Mouse (Mus musculus) forebrain, embryonic 13.5 days (tissue): ENCODE measurements at regions not wholly inside any gene's neighbourhood (a gene's known extent, or its start where the extent isn't known, plus 50 kb on each side); places are given as distances from the start of the nearest gene placed in this dataset.
A peak's percentile ranks its signal among the peaks of the same experiment; 100 is the strongest.

Experiments
- ATAC-seq: fragments of 200-750 bp; cut with Nextera tagmentation; 2 replicates; pipeline ENCODE4 v1.8.0; 2017
- H3K27ac ChIP-seq: fragments of 300-500 bp; sonication (generic); 2 replicates; pipeline ENCODE4 v1.5.1; 2015; ENCODE audit warnings: inconsistent platforms, mild to moderate bottlenecking, moderate library complexity
- H3K27me3 ChIP-seq: fragments of 300-500 bp; sonication (generic); 2 replicates; pipeline ENCODE4 v1.6.1; 2015; ENCODE audit warnings: mild to moderate bottlenecking, inconsistent platforms
- H3K36me3 ChIP-seq: fragments of 300-500 bp; sonication (generic); 2 replicates; pipeline ENCODE4 v1.6.1; 2015; ENCODE audit warnings: mild to moderate bottlenecking, inconsistent platforms; ENCODE audit not compliant: poor library complexity, severe bottlenecking
- H3K4me1 ChIP-seq: fragments of 300-500 bp; sonication (generic); 2 replicates; pipeline ENCODE4 v1.6.1; 2015; ENCODE audit warnings: inconsistent platforms
- H3K4me2 ChIP-seq: fragments of 300-500 bp; sonication (generic); 2 replicates; pipeline ENCODE4 v1.6.1; 2015; ENCODE audit warnings: inconsistent platforms, mild to moderate bottlenecking, moderate library complexity
- H3K4me3 ChIP-seq: fragments of 300-500 bp; sonication (generic); 2 replicates; pipeline ENCODE4 v1.5.1; 2015; ENCODE audit warnings: mild to moderate bottlenecking, inconsistent platforms
- H3K9ac ChIP-seq: fragments of 300-500 bp; sonication (generic); 2 replicates; pipeline ENCODE4 v1.6.1; 2015; ENCODE audit warnings: mild to moderate bottlenecking, inconsistent platforms
- H3K9me3 ChIP-seq: fragments of 300-500 bp; sonication (generic); replicated peaks from 2 replicates; pipeline ENCODE4 v1.6.1; 2016; ENCODE audit warnings: inconsistent platforms
- WGBS: fragments of 180-500 bp; shearing (Covaris S2); methylation state at CpG from one replicate; pipeline ENCODE4 v1.1.7; 2015; 5-methylcytosine and 5-hydroxymethylcytosine counted together

DNA sequence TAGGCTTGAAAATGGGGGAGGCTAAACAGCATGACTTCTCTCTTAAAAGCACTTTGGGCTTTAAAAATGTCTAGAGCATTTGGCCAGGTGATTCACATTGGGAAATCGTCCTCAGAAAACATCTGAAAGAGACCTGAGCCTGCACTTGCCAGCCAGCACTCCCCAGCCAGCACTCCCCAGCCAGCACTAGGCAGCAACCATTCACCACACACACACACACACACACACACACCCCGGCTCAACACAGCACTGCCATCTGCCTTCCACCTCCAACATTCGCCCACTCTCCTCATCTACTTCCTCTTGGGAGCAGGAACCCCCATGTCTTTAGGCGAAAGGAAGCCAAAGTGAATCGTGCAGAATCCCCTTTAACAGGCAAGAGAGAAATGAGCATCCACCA, 85.4 kb downstream of the Atp23 start:
- 82% methylated on average over 5 of the region's 5 CpGs for WGBS
- no peak overlapping the region for H3K27ac ChIP-seq
- no peak overlapping the region for H3K4me2 ChIP-seq
- no peaks in the 10 kb centered on the region for H3K27me3 ChIP-seq
- no peak overlapping the region for H3K4me3 ChIP-seq
- no peaks in the 10 kb centered on the region for H3K36me3 ChIP-seq
- H3K9ac ChIP-seq = no peak overlapping the region
- ATAC-seq = no peak
- H3K4me1 ChIP-seq = peaks cover 7% of the 10 kb centered on the region; the same call in 1 of the 2 replicates
- no peaks in the 10 kb centered on the region; the same call in 1 of the 2 replicates for H3K9me3 ChIP-seq

DNA sequence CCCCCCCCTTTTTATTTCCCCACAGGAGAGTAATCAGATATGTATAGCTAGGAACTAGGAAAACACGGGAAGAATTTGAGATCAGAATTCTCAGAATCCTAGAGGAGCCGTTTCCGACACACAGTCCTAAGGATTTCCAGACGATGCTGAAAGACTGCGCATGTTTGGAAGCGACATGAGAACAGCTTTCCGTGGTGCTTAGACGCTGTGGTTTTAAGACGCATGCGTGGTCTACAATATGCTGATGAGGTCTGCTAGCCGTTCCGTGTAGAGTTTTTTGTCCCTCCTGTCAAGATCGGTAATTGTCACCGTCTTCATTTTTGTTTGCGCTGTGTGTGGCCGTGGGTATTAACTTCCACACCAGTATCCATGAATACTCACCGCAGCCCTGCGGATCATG, 86.2 kb downstream of the Atp23 start:
- Histone ChIP-seq H3K9me3 (no peaks in the 10 kb centered on the region; the same call in 1 of the 2 replicates), H3K9ac (no peak overlapping the region), H3K4me2 (no peak overlapping the region), H3K4me3 (no peak overlapping the region), H3K27ac (no peak overlapping the region), H3K4me1 (peaks cover 13% of the 10 kb centered on the region; the same call in 1 of the 2 replicates), H3K27me3 (no peaks in the 10 kb centered on the region), H3K36me3 (no peaks in the 10 kb centered on the region)
- 96% methylated on average over 18 of the region's 18 CpGs for WGBS
- no peak for ATAC-seq

DNA sequence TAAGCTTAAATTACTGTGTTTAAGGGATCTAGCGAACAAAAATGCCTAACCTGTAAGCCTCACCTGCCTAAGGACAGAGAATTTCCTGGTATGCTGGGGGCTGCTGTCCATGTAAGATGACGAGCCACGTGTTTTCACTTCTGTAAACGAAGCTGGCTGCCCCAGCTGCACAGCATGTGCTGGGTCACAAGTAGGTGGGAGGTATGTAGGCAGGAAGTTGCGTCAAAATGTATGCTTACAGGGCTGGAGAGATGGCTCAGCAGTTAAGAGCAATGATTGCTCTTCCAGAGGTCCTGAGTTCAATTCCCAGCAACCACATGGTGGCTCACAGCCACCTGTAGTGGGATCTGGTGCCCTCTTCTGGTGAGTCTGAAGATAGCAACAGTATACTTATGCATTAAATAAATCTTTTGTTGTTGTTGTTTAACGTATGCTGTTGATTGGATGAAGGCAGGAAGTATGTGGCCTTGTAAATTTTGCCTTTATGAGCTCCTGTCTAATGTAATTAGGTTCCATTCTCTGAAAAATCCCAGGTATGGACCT, 88.0 kb downstream of the Atp23 start:
- no peak overlapping the region for H3K27ac ChIP-seq
- ATAC-seq = no peak

GRCm38 (mm10) chr10:126812243-126812755, 88.9 kb downstream of the Atp23 start:
- Histone ChIP-seq H3K9ac (no peak overlapping the region), H3K36me3 (no peaks in the 10 kb centered on the region), H3K4me3 (no peak overlapping the region), H3K4me1 (peaks cover 22% of the 10 kb centered on the region), H3K27ac (no peak overlapping the region), H3K9me3 (no peaks in the 10 kb centered on the region; the same call in 1 of the 2 replicates), H3K4me2 (no peak overlapping the region), H3K27me3 (no peaks in the 10 kb centered on the region)
- no peak for ATAC-seq
- WGBS = 84% methylated on average over 7 of the region's 7 CpGs

More for the DNA sequence above, 88.0 kb downstream of the Atp23 start:
- H3K4me3 ChIP-seq = no peak overlapping the region
- H3K9me3 ChIP-seq = no peaks in the 10 kb centered on the region; the same call in 1 of the 2 replicates
- no peak overlapping the region for H3K4me2 ChIP-seq
- H3K36me3 ChIP-seq = no peaks in the 10 kb centered on the region
- no peak overlapping the region for H3K9ac ChIP-seq
- peaks cover 22% of the 10 kb centered on the region for H3K4me1 ChIP-seq
- WGBS = 94% methylated on average over 6 of the region's 6 CpGs
- no peaks in the 10 kb centered on the region for H3K27me3 ChIP-seq

DNA sequence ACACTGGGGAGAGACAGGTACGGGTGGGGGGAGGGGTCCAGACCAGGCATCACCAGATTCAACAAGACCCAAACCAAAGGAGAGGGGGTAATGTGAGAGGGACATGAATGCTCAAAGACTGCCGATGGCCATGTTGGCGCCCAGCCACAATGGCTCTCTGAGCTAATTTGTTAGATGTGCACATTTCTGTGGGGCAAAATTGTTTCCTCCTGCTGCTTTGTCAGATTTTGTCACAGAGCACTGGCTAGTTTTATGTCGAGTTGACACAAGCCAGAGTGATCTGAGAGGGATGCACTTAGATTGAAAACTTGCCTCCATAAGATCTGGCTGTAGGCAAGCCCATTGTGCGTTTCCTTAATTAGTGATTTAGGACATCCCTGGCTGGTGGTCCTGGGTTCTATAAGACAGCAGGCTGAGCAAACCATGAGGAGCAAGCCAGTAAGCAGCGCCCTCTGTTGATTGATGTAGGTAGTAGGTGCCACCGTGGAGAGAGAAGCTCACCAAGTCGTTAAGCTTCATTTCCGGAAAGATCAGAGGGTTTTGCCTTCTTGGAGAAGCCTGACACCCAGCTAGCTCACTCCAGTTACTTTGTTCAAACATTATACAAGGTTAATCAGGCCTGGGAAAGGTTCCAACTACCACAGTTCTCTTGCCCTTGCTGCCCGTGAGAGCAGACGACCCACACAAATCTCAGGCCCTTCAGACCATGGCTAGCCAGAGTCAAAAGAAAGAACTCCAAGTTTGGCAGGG, 90.6 kb downstream of the Atp23 start:
- no peak overlapping the region for H3K4me3 ChIP-seq
- H3K9ac ChIP-seq = no peak overlapping the region
- peaks cover 22% of the 10 kb centered on the region for H3K4me1 ChIP-seq
- peak; percentile 46; the same call in 1 of the 2 replicates for ATAC-seq
- no peak overlapping the region for H3K27ac ChIP-seq
- whole genome bisulfite sequencing = 58% methylated on average over 11 of the region's 11 CpGs
- peak overlapping the region; percentile 51 for H3K4me2 ChIP-seq
- no peaks in the 10 kb centered on the region for H3K36me3 ChIP-seq
- no peaks in the 10 kb centered on the region; the same call in 1 of the 2 replicates for H3K9me3 ChIP-seq
- no peaks in the 10 kb centered on the region for H3K27me3 ChIP-seq

DNA sequence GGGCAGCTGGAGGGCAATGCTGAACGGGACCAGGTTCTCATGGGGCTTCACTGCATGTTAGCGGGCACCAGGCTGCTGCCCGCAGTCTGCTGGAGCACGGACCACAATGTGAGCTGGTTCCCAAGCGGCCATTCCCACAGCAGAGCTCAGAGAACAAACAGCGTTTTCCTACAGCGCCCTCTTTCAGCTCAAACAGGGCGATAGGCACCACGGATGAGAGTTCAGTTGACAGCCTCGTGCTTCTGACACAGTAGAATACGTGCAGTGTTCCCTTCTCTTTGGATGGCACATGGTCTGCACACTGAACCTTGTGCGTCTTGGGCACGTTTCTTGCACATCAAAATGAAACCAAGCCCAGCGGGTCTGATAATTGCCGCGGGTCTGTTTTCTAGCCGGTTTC, 91.6 kb downstream of the Atp23 start:
- no peak overlapping the region for H3K27ac ChIP-seq
- peak overlapping the region; percentile 51 for H3K4me2 ChIP-seq
- WGBS = 47% methylated on average over 17 of the region's 17 CpGs
- H3K9ac ChIP-seq = peak overlapping the region; percentile 47; the same call in 1 of the 2 replicates
- no peaks in the 10 kb centered on the region; the same call in 1 of the 2 replicates for H3K9me3 ChIP-seq
- H3K36me3 ChIP-seq = no peaks in the 10 kb centered on the region
- peak; percentile 73 for ATAC-seq
- peaks cover 22% of the 10 kb centered on the region for H3K4me1 ChIP-seq
- peak overlapping the region; percentile 19 for H3K4me3 ChIP-seq
- H3K27me3 ChIP-seq = no peaks in the 10 kb centered on the region

GRCm38 (mm10) chr10:126806881-126807280, 94.3 kb downstream of the Atp23 start:
- Histone ChIP-seq H3K9me3 (no peaks in the 10 kb centered on the region), H3K4me3 (no peak overlapping the region), H3K9ac (no peak overlapping the region), H3K4me1 (peaks cover 18% of the 10 kb centered on the region), H3K27ac (no peak overlapping the region), H3K4me2 (no peak overlapping the region), H3K27me3 (no peaks in the 10 kb centered on the region), H3K36me3 (no peaks in the 10 kb centered on the region)
- ATAC-seq = no peak
- 91% methylated on average over 4 of the region's 4 CpGs for WGBS

- no peak overlapping the region for H3K27ac ChIP-seq
- H3K27me3 ChIP-seq = no peaks in the 10 kb centered on the region
- no peak overlapping the region for H3K4me3 ChIP-seq
- H3K9me3 ChIP-seq = no peaks in the 10 kb centered on the region
- 77% methylated on average over 4 of the region's 4 CpGs for WGBS
- H3K4me2 ChIP-seq = no peak overlapping the region
- no peak overlapping the region for H3K9ac ChIP-seq
- no peaks in the 10 kb centered on the region for H3K4me1 ChIP-seq
- H3K36me3 ChIP-seq = no peaks in the 10 kb centered on the region
- ATAC-seq = no peak
Measured at GRCm38 (mm10) chr10:126802732-126803131, 98.4 kb downstream of the Atp23 start.

GRCm38 (mm10) chr10:126799393-126799792, 101.8 kb downstream of the Atp23 start:
- H3K27ac ChIP-seq = no peak overlapping the region
- H3K36me3 ChIP-seq = no peaks in the 10 kb centered on the region
- WGBS = 59% methylated on average over 4 of the region's 4 CpGs
- no peak overlapping the region for H3K4me2 ChIP-seq
- no peak overlapping the region for H3K4me3 ChIP-seq
- H3K27me3 ChIP-seq = no peaks in the 10 kb centered on the region
- no peak overlapping the region for H3K9ac ChIP-seq
- H3K9me3 ChIP-seq = no peaks in the 10 kb centered on the region
- no peaks in the 10 kb centered on the region for H3K4me1 ChIP-seq
- no peak for ATAC-seq

GRCm38 (mm10) chr10:126793136-126793535, 108.0 kb downstream of the Atp23 start:
- H3K4me3 ChIP-seq = no peak overlapping the region
- H3K9me3 ChIP-seq = no peaks in the 10 kb centered on the region
- no peaks in the 10 kb centered on the region for H3K36me3 ChIP-seq
- H3K27me3 ChIP-seq = no peaks in the 10 kb centered on the region
- ATAC-seq = no peak
- H3K9ac ChIP-seq = no peak overlapping the region
- H3K4me1 ChIP-seq = peaks cover 18% of the 10 kb centered on the region
- 37% methylated on average over 3 of the region's 3 CpGs for WGBS
- no peak overlapping the region for H3K4me2 ChIP-seq
- no peak overlapping the region for H3K27ac ChIP-seq

DNA sequence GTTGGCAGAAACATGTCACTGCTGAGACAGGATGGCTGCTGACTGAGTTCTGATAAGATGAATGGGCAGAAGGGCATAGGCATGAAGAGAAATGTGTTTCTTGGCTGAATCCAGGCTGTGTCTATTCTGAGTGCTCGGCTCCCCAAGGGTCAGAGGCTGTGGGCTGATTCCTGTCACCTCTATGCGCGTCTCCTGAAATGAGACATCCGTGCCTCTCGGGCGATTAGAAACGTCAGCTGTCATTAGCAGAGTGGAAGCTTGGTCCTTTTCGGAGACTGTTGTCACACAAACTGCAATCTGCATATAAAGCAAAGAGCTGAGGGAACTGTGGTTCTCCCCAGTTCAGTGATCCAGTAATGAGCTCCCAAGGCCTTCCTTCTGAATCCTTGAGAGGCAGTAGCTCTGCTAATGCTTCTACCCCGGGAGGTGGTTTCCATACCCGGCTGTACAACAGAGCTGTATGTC, 108.8 kb downstream of the Atp23 start:
- Histone ChIP-seq H3K4me3 (no peak overlapping the region), H3K27ac (no peak overlapping the region), H3K9me3 (no peaks in the 10 kb centered on the region), H3K36me3 (no peaks in the 10 kb centered on the region), H3K4me2 (no peak overlapping the region), H3K9ac (no peak overlapping the region), H3K27me3 (no peaks in the 10 kb centered on the region), H3K4me1 (peaks cover 19% of the 10 kb centered on the region)
- WGBS = 61% methylated on average over 10 of the region's 10 CpGs
- ATAC-seq = peak; percentile 41; the same call in 1 of the 2 replicates

DNA sequence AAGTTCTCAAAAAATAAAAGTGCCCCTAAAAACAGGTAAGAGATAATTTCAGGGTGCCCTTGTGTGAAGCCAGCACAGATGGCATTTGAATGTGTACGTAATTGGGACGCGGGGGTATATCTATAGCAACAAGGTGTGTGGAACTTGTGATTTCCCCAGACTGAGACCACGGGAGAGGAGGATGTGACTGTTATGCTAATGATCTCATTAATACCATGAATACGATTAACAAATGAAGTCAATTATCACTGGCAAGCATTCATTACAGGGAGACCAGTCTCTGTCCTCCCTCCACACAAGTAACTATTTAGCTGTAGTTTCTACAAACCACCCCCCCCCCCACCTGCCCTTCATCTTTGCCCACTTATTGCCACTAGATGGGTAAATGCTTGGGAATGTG, 112.9 kb downstream of the Atp23 start:
- Histone ChIP-seq H3K4me2 (no peak overlapping the region), H3K9me3 (no peaks in the 10 kb centered on the region), H3K4me1 (peaks cover 19% of the 10 kb centered on the region), H3K4me3 (no peak overlapping the region), H3K27ac (no peak overlapping the region), H3K36me3 (no peaks in the 10 kb centered on the region), H3K9ac (no peak overlapping the region), H3K27me3 (no peaks in the 10 kb centered on the region)
- peak; percentile 41; the same call in 1 of the 2 replicates for ATAC-seq
- 49% methylated on average over 5 of the region's 5 CpGs for WGBS
